Mouse (Mus musculus): ENCODE results near the gene Olfr365. TPM values are rescaled to one million over a fixed set of nuclear protein-coding genes. Genes with fewer than 3 reads are reported as not detected.

The Olfr365 gene
- polyA plus RNA-seq (2016; fragmentation: Nextera tagmentation; extraction: Ambion mirVana), result not detected in 2 replicates

DNA sequence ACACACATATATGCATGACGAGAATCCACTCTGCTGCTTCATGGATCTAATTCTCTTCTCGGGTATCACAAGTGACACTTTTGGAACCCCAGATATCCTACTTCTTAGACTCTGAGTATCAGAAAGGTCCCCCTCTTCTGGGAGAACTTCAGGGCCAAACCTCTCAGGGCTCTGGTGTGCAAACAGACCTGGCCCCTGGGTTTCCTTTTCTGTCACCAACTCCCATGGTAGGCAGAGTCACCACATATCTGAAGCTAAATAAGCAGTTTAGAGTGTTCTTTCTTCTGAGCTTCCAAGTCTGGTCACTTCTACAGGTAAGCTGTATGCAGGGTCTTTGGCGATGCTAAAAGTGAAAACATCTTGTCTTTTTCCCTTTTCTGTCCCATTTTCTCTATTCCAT, at the start of gene Olfr365:
TSS of gene Olfr365 (plus strand) at position 301 of the 400 bp plus-strand sequence.
- Histone ChIP-seq H3K4me3 (no peak within 1 kb of the TSS), H3K27me3 (replicated peaks) (no peaks in the 10 kb centered on the region), H3K27ac (no peak within 1 kb of the TSS), H3K4me1 (no peaks in the 10 kb centered on the region), H3K9me3 (replicated peaks) (peaks cover 5% of the 10 kb centered on the region), H3K36me3 (no peaks in the 10 kb centered on the region), H3K9ac (no peak within 1 kb of the TSS), H3K4me2 (no peak within 1 kb of the TSS)
- no peak for ATAC-seq
- WGBS (ENCODE audit: insufficient replicate concordance), result 53% methylated on average over 3 of the region's 3 CpGs

DNA sequence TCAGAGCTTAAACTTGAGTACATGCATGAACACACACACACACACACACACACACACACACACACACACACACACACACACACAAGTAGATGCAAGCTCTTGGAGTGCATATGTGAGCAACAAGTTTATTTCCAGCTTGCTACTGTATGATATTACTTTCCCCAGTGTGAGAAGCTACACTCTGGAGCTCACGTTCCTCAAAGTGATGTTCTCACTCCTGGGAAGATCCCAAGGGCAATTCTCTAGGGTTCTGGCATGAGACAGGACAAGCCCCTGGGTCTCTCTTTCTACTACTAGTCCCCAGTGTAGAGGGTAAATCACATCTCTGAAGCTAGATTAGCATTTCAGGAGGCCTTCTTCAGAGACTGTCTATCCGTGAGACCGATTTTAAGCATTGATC, 49.0 kb upstream of the Olfr365 start, which contains the start of gene Olfr364-ps1:
TSS of gene Olfr364-ps1 (plus strand) at position 301 of the 400 bp plus-strand sequence.
- Histone ChIP-seq H3K27me3 (replicated peaks) (no peaks in the 10 kb centered on the region), H3K9ac (no peak within 1 kb of the TSS), H3K27ac (no peak within 1 kb of the TSS), H3K4me1 (no peaks in the 10 kb centered on the region), H3K4me3 (no peak within 1 kb of the TSS), H3K36me3 (no peaks in the 10 kb centered on the region), H3K4me2 (no peak within 1 kb of the TSS), H3K9me3 (replicated peaks) (no peaks in the 10 kb centered on the region)
- no peak for ATAC-seq
- WGBS (ENCODE audit: insufficient replicate concordance), result 65% methylated on average over 3 of the region's 3 CpGs

DNA sequence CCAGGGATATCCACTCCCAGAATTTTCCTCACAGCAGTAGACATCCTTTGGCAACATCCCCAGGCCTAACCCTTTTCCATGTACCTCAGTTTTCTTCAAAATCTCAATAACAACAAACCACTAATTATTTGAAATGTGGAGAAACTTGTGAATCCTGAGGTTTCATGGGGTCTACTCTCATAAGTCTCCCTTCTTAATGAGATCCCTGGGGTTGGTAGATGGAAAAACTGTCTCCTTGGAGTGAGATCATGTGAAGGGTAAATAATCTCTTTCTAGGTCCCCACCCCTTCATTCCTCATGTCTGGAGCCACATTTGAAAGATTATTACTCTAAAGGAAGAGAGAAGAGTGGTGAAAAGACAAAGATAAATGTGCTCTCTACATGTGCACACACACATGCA, 23.3 kb downstream of the Olfr365 start, which contains the start of gene Olfr366:
TSS of gene Olfr366 (plus strand) at position 301 of the 400 bp plus-strand sequence.
- Histone ChIP-seq H3K4me1 (no peaks in the 10 kb centered on the region), H3K27ac (no peak within 1 kb of the TSS), H3K9me3 (replicated peaks) (0 out of 2 replicates have a peak, but pooled peaks cover 3% of the 10 kb centered on the region), H3K27me3 (replicated peaks) (no peaks in the 10 kb centered on the region), H3K9ac (no peak within 1 kb of the TSS), H3K36me3 (no peaks in the 10 kb centered on the region), H3K4me2 (no peak within 1 kb of the TSS), H3K4me3 (no peak within 1 kb of the TSS)
- no peak for ATAC-seq

Other genes starting within 250 kb of the Olfr365 start
- gene Olfr357, start 194.4 kb upstream of the Olfr365 start, polyA plus RNA-seq (2016; fragmentation: Nextera tagmentation; extraction: Ambion mirVana), result not detected in 2 replicates
- gene Olfr358, start 178.9 kb upstream of the Olfr365 start, polyA plus RNA-seq (2016; fragmentation: Nextera tagmentation; extraction: Ambion mirVana), result not detected in 2 replicates
- gene Olfr360, start 122.5 kb upstream of the Olfr365 start, polyA plus RNA-seq (2016; fragmentation: Nextera tagmentation; extraction: Ambion mirVana), result not detected in 2 replicates
- gene Olfr361, start 98.9 kb upstream of the Olfr365 start, polyA plus RNA-seq (2016; fragmentation: Nextera tagmentation; extraction: Ambion mirVana), result not detected in 2 replicates
- gene Olfr362, start 70.3 kb upstream of the Olfr365 start, polyA plus RNA-seq (2016; fragmentation: Nextera tagmentation; extraction: Ambion mirVana), result not detected in 2 replicates
- not detected in 2 replicates for gene Olfr364-ps1, start 48.9 kb upstream of the Olfr365 start, polyA plus RNA-seq (2016; fragmentation: Nextera tagmentation; extraction: Ambion mirVana)
- not detected in 2 replicates for gene Olfr366, start 23.4 kb downstream of the Olfr365 start, polyA plus RNA-seq (2016; fragmentation: Nextera tagmentation; extraction: Ambion mirVana)
- gene Olfr368, start 138.3 kb downstream of the Olfr365 start, polyA plus RNA-seq (2016; fragmentation: Nextera tagmentation; extraction: Ambion mirVana), result not detected in 2 replicates
- 16.1 and 16.3 TPM in 2 replicates for gene Pdcl, start 171.1 kb downstream of the Olfr365 start, polyA plus RNA-seq (2016; fragmentation: Nextera tagmentation; extraction: Ambion mirVana)
- gene Rc3h2, start 234.7 kb downstream of the Olfr365 start, polyA plus RNA-seq (2016; fragmentation: Nextera tagmentation; extraction: Ambion mirVana), result 7.0 and 7.7 TPM in 2 replicates

All from liver, embryonic 12.5 days (tissue).